Mouse (Mus musculus): ENCODE data around the gene Zmat3.

The Zmat3 gene

DNA sequence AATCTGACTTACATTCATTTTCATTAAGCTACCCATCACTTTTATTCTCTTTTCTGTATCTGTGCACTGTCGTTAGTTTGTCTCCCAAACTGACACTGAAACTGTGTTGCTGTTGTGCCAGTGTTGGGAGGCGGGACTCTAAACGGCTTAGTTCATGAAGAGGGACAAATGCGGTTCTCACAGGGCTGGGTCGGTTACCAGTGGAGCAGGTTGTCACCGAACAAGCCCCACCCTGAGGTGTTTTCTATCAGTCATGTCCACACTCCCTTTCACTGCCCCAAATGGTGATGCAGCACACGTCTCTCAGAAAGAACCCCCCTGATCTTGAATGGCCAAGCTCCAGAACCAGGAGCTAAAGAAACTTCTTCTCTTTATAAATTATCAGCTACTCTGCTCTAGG, 6.1 kb upstream of the Zmat3 start:
- DNase-seq (ENCODE audit: low spot score in 2 of 2) = no peak

DNA sequence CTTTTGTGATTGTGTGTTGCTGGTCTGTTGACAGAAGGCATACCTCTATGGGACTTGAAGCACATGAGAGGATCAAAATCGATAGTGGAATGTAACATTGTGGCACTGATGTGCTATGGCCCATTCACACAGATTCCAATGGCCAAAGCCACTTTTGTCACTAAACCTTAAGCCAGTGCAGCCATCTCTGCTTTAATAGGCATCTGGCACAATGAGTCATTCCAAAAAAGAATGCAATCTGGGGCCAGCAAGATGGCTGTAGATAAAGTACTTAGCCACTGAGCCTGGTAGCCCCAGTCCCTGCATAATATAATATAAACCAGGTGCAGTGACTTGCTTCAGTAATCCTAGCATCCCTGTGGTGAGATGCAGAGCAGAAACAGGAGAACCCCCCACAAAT, 1.7 kb upstream of the Zmat3 start:
- DNase-seq (ENCODE audit: low spot score in 2 of 2) = no peak

GRCm38 (mm10) chr3:32366246-32366734, 476 bp upstream of the Zmat3 start:
- no peak for DNase-seq (ENCODE audit: low spot score in 2 of 2)

GRCm38 (mm10) chr3:32364841-32365545, 821 bp downstream of the Zmat3 start:
- peak in 1 of 2 experiments; percentile 34 for DNase-seq (ENCODE audit: low spot score in 2 of 2)

GRCm38 (mm10) chr3:32364195-32364594, 1.6 kb downstream of the Zmat3 start:
- no peak for DNase-seq (ENCODE audit: low spot score in 2 of 2)

DNA sequence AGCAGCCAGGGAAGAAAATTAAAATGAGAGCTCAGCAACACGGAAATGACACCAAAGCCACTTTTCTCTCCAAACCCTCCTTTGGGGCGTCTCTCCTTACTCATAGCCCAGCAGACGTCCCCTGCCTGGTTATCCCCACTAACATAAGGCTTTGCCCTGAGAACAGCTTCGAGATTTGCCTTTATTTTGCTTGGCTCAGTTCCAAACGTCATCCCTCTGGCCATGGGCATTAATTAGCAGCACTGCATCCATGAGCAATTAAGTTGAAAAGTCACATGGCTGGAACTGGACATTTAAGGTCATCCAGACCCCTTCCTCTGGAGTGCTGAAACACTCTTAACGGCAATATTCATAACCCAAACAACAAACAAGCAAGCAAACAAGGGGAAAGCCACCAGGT, 4.6 kb downstream of the Zmat3 start:
- DNase-seq (ENCODE audit: low spot score in 2 of 2) = no peak

GRCm38 (mm10) chr3:32347881-32348280, 17.9 kb downstream of the Zmat3 start:
- no peak for DNase-seq (ENCODE audit: low spot score in 2 of 2)

DNA sequence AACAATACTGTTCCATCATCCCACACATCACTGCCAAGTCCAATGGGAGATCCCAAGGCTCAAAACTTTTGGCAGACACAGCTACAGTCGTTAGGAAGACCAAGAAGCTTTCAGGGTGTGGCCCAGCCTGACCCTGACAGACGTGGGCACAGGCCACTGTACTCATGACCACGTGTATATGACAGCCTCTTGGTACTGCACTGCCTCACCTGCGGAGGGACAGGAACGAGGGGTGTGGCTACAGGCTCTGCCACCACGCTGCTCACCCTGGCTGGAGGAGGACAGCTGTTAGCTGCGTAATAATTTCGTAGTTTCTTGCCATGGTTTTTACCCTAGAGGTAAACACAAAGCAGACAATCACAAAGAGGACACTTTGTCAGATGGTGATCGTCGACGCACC, 20.6 kb downstream of the Zmat3 start:
- no peak for DNase-seq (ENCODE audit: low spot score in 2 of 2)

DNA sequence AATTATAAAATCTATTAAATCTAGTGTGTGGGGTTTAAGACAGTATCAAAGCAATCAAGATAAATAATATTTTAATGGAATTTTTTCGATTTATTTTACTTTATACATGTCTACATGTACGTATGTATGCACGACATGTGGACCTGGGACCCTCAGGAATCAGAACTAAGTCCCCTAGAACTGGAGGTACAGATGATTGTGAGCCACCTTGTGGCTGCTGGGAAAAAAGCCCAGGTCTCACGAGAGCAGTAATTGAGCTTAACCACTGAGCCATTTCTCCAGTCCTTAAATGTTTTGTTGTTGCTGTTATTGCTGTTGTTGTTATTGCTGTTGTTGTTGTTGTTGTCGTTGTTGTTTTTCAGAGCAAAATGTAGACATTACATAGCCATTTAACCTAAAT, 21.0 kb downstream of the Zmat3 start:
- DNase-seq (ENCODE audit: low spot score in 2 of 2) = no peak

DNA sequence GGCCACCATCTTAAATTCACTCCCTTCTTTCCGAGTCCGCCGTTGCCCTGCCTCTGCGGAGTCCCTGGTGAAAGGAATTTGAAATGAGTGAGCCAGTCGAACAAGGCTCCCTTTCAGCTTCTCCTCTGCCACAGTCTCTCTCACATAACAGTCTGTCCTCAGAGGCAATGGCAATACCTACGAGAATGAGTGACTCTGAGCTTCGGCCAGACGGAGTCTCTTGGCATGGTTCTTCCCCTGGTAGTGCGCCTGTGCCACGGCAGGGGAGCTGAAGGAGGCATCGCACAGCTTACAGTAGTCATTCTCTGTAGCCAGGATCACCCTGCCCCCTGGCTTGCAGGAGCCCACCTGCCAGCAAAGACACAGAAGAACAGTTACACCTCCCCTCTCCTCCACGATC, 22.4 kb downstream of the Zmat3 start:
- DNase-seq (ENCODE audit: low spot score in 2 of 2) = no peak

DNA sequence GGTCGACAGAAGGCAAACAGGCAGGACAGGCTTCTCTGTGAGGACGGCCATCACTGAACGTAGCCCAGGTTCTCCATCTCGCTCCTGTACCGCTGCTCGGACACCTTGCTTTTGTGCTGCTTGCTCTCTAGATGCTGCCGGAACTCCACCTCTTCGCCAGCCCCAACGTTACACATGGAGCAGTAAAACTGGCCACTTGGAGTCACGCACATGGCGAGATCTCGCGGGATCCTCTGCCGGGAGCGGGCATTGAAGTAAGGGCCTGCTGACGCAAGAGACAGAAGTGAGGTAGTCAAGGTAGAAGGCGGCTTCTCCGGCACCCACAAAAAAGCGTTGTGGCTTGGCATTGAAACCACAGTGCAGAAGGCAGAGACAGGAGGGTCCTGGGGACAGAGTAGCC, 24.4 kb downstream of the Zmat3 start:
- no peak for DNase-seq (ENCODE audit: low spot score in 2 of 2)

DNA sequence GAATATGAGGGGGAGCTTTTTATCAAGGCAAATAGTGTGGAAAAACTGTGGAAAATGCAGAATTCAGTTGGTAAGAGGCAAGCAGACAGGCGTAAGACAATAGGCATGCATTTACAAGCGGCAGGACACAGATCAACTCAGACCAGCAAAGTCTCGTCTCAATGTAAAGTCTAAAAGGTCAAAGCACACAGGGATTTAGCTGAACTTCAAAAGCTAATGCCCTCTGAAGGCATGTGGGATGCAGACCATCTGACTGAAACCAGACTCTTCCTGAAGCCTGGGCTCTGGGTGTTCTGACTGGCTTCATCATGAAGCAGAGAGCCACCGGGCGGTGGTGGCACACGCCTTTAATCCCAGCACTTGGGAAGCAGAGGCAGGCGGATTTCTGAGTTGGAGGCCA, 27.6 kb downstream of the Zmat3 start:
- DNase-seq (ENCODE audit: low spot score in 2 of 2) = no peak

DNA sequence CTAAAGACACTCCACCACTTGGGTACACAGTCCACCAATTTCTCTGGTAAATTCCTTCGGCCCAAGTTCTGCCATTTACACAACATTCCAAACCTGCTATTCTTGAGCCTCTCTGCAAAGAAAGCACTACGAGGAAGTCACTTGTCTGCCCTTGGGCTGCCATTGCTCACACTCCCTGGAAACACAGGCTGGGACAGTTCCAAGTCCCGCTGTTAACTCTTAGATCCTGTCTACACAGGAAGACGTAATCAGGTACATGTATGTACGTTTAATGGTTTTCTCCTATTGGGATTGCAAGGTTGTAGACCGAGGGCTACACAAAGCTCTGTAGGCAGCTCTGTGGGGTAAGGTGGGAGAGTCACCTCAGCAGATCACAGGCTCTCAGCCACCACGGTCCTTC, 28.0 kb downstream of the Zmat3 start:
- DNase-seq (ENCODE audit: low spot score in 2 of 2) = no peak

- DNase-seq (ENCODE audit: low spot score in 2 of 2) = no peak
Observed at GRCm38 (mm10) chr3:32334901-32335300, 30.9 kb downstream of the Zmat3 start.

- DNase-seq (ENCODE audit: low spot score in 2 of 2) = peak; percentile 19 to 61
Observed at GRCm38 (mm10) chr3:32333456-32334086, 32.2 kb downstream of the Zmat3 start.

DNA sequence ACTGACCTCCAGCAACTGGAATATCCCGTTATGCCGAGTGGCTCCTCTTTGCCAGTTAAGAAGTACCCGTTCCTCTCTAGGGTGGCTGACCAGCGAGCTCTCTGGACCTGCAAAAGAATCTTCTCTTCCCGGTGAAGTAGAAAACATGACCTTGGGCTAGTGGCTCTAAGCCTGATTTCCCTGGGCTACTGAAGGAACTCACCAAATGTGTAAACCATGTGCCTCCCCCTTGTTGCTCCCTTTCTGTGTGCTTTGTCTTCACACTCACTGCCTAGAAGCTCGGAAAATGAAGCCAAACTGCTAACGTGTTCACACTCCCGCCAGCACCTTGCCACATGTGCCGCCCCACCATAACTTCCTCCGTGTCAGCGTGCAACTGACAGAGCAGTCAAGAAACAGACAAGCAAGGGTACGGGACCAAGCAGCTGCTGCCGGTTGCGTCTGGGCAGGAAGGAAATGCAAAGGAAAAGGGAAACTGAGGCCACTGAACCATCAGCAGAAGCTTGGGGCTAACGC, 47.9 kb downstream of the Zmat3 start:
- no peak for DNase-seq (ENCODE audit: low spot score in 2 of 2)

DNA sequence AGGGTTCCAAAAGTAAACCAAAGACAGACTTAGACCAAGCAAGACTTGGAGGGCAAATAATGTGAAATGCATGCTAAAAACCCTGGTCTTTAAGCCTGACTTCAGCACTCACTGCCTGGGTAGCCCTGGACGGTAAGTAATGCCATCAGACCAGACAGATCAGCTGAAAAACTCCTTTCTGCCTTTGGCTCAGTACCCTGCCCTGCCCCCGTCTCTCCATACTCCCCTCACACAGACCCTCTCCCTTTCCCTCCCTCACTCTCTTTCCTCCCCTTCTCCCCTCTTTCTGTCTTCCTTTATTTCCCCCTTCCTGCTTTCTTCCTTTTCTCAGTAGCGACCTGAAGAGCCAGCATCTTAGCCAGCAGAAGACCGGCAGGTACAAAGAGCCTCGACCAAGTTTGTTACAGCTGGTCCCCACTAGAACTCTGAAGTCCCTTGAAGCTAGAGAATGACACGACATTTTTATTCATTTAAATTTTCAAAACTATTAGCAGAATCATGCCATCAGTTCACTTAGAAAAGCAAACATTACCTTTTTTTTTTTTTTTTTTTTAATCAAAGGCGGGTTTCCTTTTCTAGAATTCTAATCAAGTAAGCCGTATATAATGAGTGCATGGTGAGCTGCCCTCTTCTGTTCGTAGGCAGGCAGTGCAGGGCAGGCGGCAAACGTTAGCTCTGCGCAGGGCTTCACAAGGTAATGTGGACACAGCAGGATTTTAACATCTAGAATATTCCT, 48.5 kb downstream of the Zmat3 start:
- DNase-seq (ENCODE audit: low spot score in 2 of 2) = peak in 1 of 2 experiments; percentile 11

DNA sequence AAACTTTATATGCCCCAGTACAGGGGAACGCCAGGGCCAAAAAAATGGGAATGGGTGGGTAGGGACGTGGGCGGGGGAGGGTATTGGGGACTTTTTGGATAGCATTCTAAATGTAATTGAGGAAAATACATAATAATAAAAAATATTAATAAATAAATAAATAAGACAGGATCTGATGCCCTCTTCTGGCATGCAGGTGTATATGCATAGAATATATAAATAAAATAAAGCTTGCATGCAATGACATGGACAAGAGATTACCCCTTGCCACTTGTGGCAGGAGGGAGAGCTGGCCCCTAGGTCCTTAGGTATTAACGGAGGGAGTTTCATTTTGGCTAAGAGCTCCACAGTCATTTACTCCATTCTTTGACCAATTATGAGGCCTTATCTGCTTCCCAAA, 51.1 kb downstream of the Zmat3 start:
- DNase-seq (ENCODE audit: low spot score in 2 of 2) = no peak

DNA sequence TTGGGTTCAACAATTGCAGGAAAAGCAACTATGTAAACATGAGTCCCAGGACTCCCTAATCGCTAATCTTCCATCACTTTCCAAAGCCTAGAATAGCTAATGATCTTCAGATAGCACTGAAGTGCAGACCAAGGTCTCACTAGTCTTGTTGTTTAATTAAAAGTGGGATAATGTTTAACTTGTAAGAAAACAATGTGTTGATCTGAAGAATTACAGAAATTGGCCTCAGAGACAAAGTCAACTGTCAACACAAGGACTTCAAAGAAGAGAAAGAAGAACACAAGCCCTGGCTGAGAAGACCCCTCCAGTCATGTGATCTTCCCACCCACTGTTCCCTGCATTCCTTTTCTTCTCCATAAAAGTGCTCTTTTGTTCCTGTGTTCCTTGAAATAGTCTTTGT, 61.6 kb downstream of the Zmat3 start:
- no peak for DNase-seq (ENCODE audit: low spot score in 2 of 2)

GRCm38 (mm10) chr3:32292001-32292400, 73.8 kb downstream of the Zmat3 start:
- no peak for DNase-seq (ENCODE audit: low spot score in 2 of 2)
